15 mouse cellular contexts compared by ENCODE assay signal in the genomic region with DNA sequence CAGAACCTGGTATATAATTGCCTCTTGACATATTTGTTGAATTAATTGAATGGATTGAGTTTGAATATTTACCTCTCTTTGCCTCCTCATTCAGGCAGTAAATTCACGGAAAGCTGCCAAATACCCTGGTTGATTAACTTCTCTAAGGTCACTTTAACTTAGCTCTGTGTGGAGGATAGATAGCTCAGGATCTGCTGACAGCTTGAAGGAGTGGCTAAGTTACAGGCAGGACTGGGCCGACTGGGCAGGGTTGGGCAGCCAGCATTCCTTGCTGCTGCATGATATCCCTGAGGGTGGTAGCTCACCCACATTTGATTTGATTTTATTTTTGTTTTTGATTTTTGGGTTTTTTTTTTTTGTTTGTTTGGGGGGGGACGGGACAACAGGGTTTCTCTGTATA. TPM values are rescaled to one million over a fixed set of nuclear protein-coding genes. Genes with fewer than 3 reads are reported as not detected.
DNase-seq lines count a peak whose midpoint lies in the region; ATAC-seq and TF ChIP-seq lines count a peak whose summit lies in the region.
"Had no signal": no experiment of that assay in that cellular context is flagged by ENCODE, and none has a peak within 500 bp of the region (broad histone marks: within the 10 kb centered on the region; RNA-seq: fewer than 3 reads in every experiment).

No protein-coding gene starts in this region.

- no peaks in the 10 kb centered on the region for H3K36me3 ChIP-seq in heart, embryonic 10.5 days
- H3K36me3 ChIP-seq in megakaryocyte, embryonic 14.5 days (replicated peaks; ENCODE audit: low read length), result peaks cover 11% of the 10 kb centered on the region
- no peaks in the 10 kb centered on the region for H3K36me3 ChIP-seq in heart, postnatal 0 days (replicated peaks; ENCODE audit: control insufficient read depth, insufficient read depth, low read length)
- H3K36me3 ChIP-seq: embryonic facial prominence, embryonic 15.5 days; hindbrain, embryonic 10.5 days; stomach, embryonic 15.5 days had no signal

- TF ChIP-seq EP300 in heart, postnatal 0 days (IDR thresholded peaks at IDR 0.05; ENCODE audit: low read depth), result no peak

- no peak for TF ChIP-seq CTCF in heart, postnatal 0 days (IDR thresholded peaks at IDR 0.05; ENCODE audit: low read depth)

- 32% methylated on average over 3 of the region's 3 CpGs for WGBS in heart, embryonic 10.5 days
- WGBS in heart, postnatal 0 days, result 14% methylated on average over 3 of the region's 3 CpGs

- DNase-seq in heart, embryonic 10.5 days (ENCODE audit: low spot score), result peak; percentile 78
- no peak for DNase-seq in heart, adult 8-10 months (ENCODE audit: low spot score)
- DNase-seq in heart, postnatal 0 days (ENCODE audit: low spot score), result peak; percentile 87
- DNase-seq in lung, postnatal 10 days, result no peak
- DNase-seq in urinary bladder, postnatal 14 days (ENCODE audit: low spot score), result no peak
- DNase-seq: embryo, embryonic 11 days; gastrocnemius, postnatal 36 days; lung, embryonic 14.5 days; right cerebral cortex, postnatal 14 days had no signal

- no peak overlapping the region for H3K4me3 ChIP-seq in heart, embryonic 10.5 days
- H3K4me3 ChIP-seq in megakaryocyte, embryonic 14.5 days (replicated peaks), result peak overlapping the region; percentile 53
- no peak overlapping the region for H3K4me3 ChIP-seq in heart, postnatal 0 days (ENCODE audit: low read depth, low read length)
- H3K4me3 ChIP-seq: embryonic facial prominence, embryonic 15.5 days; forebrain, embryonic 10.5 days; hindbrain, embryonic 10.5 days; stomach, embryonic 15.5 days had no signal

- peak overlapping the region; percentile 10; the same call in 1 of the 2 replicates for H3K27ac ChIP-seq in heart, embryonic 10.5 days
- H3K27ac ChIP-seq in heart, postnatal 0 days (ENCODE audit: low read depth), result peak overlapping the region; percentile 81
- H3K27ac ChIP-seq: embryonic facial prominence, embryonic 15.5 days; forebrain, embryonic 10.5 days; hindbrain, embryonic 10.5 days; stomach, embryonic 15.5 days had no signal

- H3K4me1 ChIP-seq in heart, embryonic 10.5 days, result peaks cover 28% of the 10 kb centered on the region
- H3K4me1 ChIP-seq in megakaryocyte, embryonic 14.5 days, result peaks cover 34% of the 10 kb centered on the region
- peaks cover 11% of the 10 kb centered on the region; the same call in 1 of the 2 replicates for H3K4me1 ChIP-seq in heart, postnatal 0 days (ENCODE audit: control insufficient read depth, insufficient read depth)

- no peak overlapping the region for H3K9ac ChIP-seq in heart, postnatal 0 days (replicated peaks; ENCODE audit: low read depth, low read length)
- H3K9ac ChIP-seq: embryonic facial prominence, embryonic 15.5 days; lung, embryonic 14.5 days; stomach, embryonic 15.5 days had no signal

- no peak for ATAC-seq in megakaryocyte, adult 5-6 weeks (ENCODE audit: poor library complexity, severe bottlenecking)
- ATAC-seq in heart, postnatal 0 days (ENCODE audit: insufficient read depth, low read depth), result peak; percentile 37; the same call in 1 of the 2 replicates

- H3K9me3 ChIP-seq in heart, embryonic 10.5 days, result no peaks in the 10 kb centered on the region
- no peaks in the 10 kb centered on the region for H3K9me3 ChIP-seq in megakaryocyte, embryonic 14.5 days
- H3K9me3 ChIP-seq in heart, postnatal 0 days (replicated peaks; ENCODE audit: control insufficient read depth, low read length), result no peaks in the 10 kb centered on the region
- H3K9me3 ChIP-seq: embryonic facial prominence, embryonic 15.5 days; forebrain, embryonic 10.5 days; hindbrain, embryonic 10.5 days; stomach, embryonic 15.5 days had no signal

- H3K27me3 ChIP-seq in heart, embryonic 10.5 days (ENCODE audit: insufficient read depth, poor library complexity, severe bottlenecking), result no peaks in the 10 kb centered on the region
- H3K27me3 ChIP-seq in megakaryocyte, embryonic 14.5 days (replicated peaks), result peaks cover 14% of the 10 kb centered on the region
- H3K27me3 ChIP-seq in heart, postnatal 0 days (ENCODE audit: control insufficient read depth, insufficient read depth, low read length), result no peaks in the 10 kb centered on the region
- H3K27me3 ChIP-seq: embryonic facial prominence, embryonic 15.5 days; stomach, embryonic 15.5 days had no signal

- H3K4me2 ChIP-seq in heart, postnatal 0 days (ENCODE audit: low read depth, low read length), result no peak overlapping the region
- H3K4me2 ChIP-seq: embryonic facial prominence, embryonic 15.5 days; lung, embryonic 14.5 days; stomach, embryonic 15.5 days had no signal

RNA-seq across cellular contexts. Expression of a gene that starts 1.7 kb away (rescaled TPM):
- polyA plus RNA-seq in heart, embryonic 10.5 days (2016; fragmentation: Nextera tagmentation; extraction: Ambion mirVana), result 7.0 and 11.3 TPM in 2 replicates
- total RNA-seq in heart, adult 8-10 months (2022), result 10 to 100 TPM; 17.2 to 20.5 (median 18.7) TPM
- polyA plus RNA-seq in megakaryocyte, embryonic 14.5 days (2012; ENCODE audit: insufficient read depth, low replicate concordance), result 3.2 and 5.4 TPM in 2 replicates
- 30.2 and 40.9 TPM in 2 replicates for total RNA-seq in megakaryocyte, adult 5-6 weeks (2015)
- total RNA-seq in megakaryocyte, adult 5-6 weeks (2017), result 36.6 and 40.6 TPM in 2 replicates
- total RNA-seq in heart, postnatal 0 days (2014; rRNA removed; ENCODE audit: low replicate concordance), result 7.7 and 12.4 TPM in 2 replicates
- 3.1 and 3.8 TPM in 2 replicates for polyA plus RNA-seq in heart, postnatal 0 days (2015; fragmentation: Nextera tagmentation; extraction: Ambion mirVana)

RNA-seq across cellular contexts. Expression of a gene that starts 59.7 kb away (rescaled TPM):
- 40.0 and 46.3 TPM in 2 replicates for polyA plus RNA-seq in heart, embryonic 10.5 days (2016; fragmentation: Nextera tagmentation; extraction: Ambion mirVana)
- total RNA-seq in heart, adult 8-10 months (2022), result 10 to 100 TPM; 21.5 to 23.3 (median 21.7) TPM
- 1.0 and 2.9 TPM in 2 replicates for polyA plus RNA-seq in megakaryocyte, embryonic 14.5 days (2012; ENCODE audit: insufficient read depth, low replicate concordance)
- 5.8 and 10.3 TPM in 2 replicates for total RNA-seq in megakaryocyte, adult 5-6 weeks (2015)
- total RNA-seq in megakaryocyte, adult 5-6 weeks (2017), result 10.7 and 13.0 TPM in 2 replicates
- total RNA-seq in heart, postnatal 0 days (2014; rRNA removed; ENCODE audit: low replicate concordance), result 16.0 and 22.6 TPM in 2 replicates
- polyA plus RNA-seq in heart, postnatal 0 days (2015; fragmentation: Nextera tagmentation; extraction: Ambion mirVana), result 17.7 and 20.6 TPM in 2 replicates

Comparison
In these comparisons a context has a peak if more than half of its experiments do, and no peak if none do; other contexts are left out.
1. DNase-seq: peak in heart, embryonic 10.5 days (single experiment) and heart, postnatal 0 days (single experiment); none in heart, adult 8-10 months (single experiment), lung, postnatal 10 days (single experiment) and urinary bladder, postnatal 14 days (single experiment).